Mouse (Mus musculus) embryo, embryonic 10.5 days (tissue): ENCODE measurements around the gene Batf.

Experiments
- DNase-seq: peaks from one replicate; pipeline ENCODE4 v3.0.0-alpha.2; 2015; ENCODE audit warnings: low spot score

Batf gene

GRCm38 (mm10) chr12:85728181-85728580, 41.7 kb downstream of the Batf start:
- DNase-seq, result no peak

- DNase-seq, result peak; percentile 80
These were observed 42.8 kb downstream of the Batf start for GRCm38 (mm10) chr12:85729022-85729944.

- no peak for DNase-seq
These were observed 43.4 kb downstream of the Batf start for GRCm38 (mm10) chr12:85729945-85730290.

- no peak for DNase-seq
These were observed 49.7 kb downstream of the Batf start for GRCm38 (mm10) chr12:85736203-85736602.

- DNase-seq, result no peak
These were observed 50.5 kb downstream of the Batf start for GRCm38 (mm10) chr12:85736960-85737359.

GRCm38 (mm10) chr12:85745827-85746695, 59.6 kb downstream of the Batf start, which contains the start of gene Flvcr2:
Gene Flvcr2, plus strand, starts transcription at chr12:85746539.
- DNase-seq, result peak; percentile 89

- DNase-seq, result no peak
These were observed 60.3 kb downstream of the Batf start for GRCm38 (mm10) chr12:85746696-85747219.

GRCm38 (mm10) chr12:85747343-85747742, 60.9 kb downstream of the Batf start:
- no peak for DNase-seq

GRCm38 (mm10) chr12:85749861-85750260, 63.4 kb downstream of the Batf start:
- DNase-seq, result no peak

- no peak for DNase-seq
These were observed 65.6 kb downstream of the Batf start for GRCm38 (mm10) chr12:85752116-85752515.

- no peak for DNase-seq
These were observed 66.8 kb downstream of the Batf start for GRCm38 (mm10) chr12:85753223-85753622.

GRCm38 (mm10) chr12:85754611-85755265, 68.3 kb downstream of the Batf start:
- no peak for DNase-seq

GRCm38 (mm10) chr12:85756455-85756854, 70.0 kb downstream of the Batf start:
- DNase-seq, result no peak

GRCm38 (mm10) chr12:85757074-85757473, 70.6 kb downstream of the Batf start:
- no peak for DNase-seq
